Mouse (Mus musculus) lung, postnatal 0 days (tissue): ENCODE results near the gene Slc25a43. TPM values are rescaled to one million over a fixed set of nuclear protein-coding genes. Genes with fewer than 3 reads are reported as not detected.

Experiments used
- ATAC-seq: fragments of 200-750 bp; cut with Nextera tagmentation; 2 replicates; pipeline ENCODE4 v1.8.0; 2017; ENCODE audit warnings: moderate library complexity
- DNase-seq: peaks from one replicate; pipeline ENCODE4 v3.0.0-alpha.2; 2016; ENCODE audit warnings: low spot score
- H3K27ac ChIP-seq: fragments of 300-500 bp; sonication (generic); 2 replicates; pipeline ENCODE4 v1.5.1; 2014; ENCODE audit warnings: antibody characterized with exemption, mild to moderate bottlenecking, low read length, mixed read lengths
- H3K27me3 ChIP-seq: fragments of 300-500 bp; sonication (generic); replicated peaks from 2 replicates; pipeline ENCODE4 v1.6.1; 2014; ENCODE audit warnings: low read length, mixed read lengths; ENCODE audit not compliant: insufficient read depth
- H3K36me3 ChIP-seq: fragments of 300-500 bp; sonication (generic); 2 replicates; pipeline ENCODE4 v1.6.1; 2014; ENCODE audit warnings: low read length, mixed read lengths; ENCODE audit not compliant: insufficient read depth
- H3K4me1 ChIP-seq: fragments of 300-500 bp; sonication (generic); 2 replicates; pipeline ENCODE4 v1.6.1; 2014; ENCODE audit warnings: antibody characterized with exemption, low read depth, low read length, mixed read lengths; ENCODE audit not compliant: insufficient read depth
- H3K4me2 ChIP-seq: fragments of 300-500 bp; sonication (generic); replicated peaks from 2 replicates; pipeline ENCODE4 v1.6.1; 2014; ENCODE audit warnings: low read depth, mild to moderate bottlenecking, low read length, moderate library complexity, mixed read lengths
- H3K4me3 ChIP-seq: fragments of 300-500 bp; sonication (generic); 2 replicates; pipeline ENCODE4 v1.5.1; 2014; ENCODE audit warnings: low read depth, low read length
- H3K9ac ChIP-seq: fragments of 300-500 bp; sonication (generic); replicated peaks from 2 replicates; pipeline ENCODE4 v1.6.1; 2014; ENCODE audit warnings: low read depth, mild to moderate bottlenecking
- H3K9me3 ChIP-seq: fragments of 300-500 bp; sonication (generic); 2 replicates; pipeline ENCODE4 v1.6.1; 2016; ENCODE audit warnings: low read length, mixed read lengths
- CTCF ChIP-seq: IDR thresholded peaks from 2 replicates; pipeline ENCODE4 v1.5.1; 2016; ENCODE audit warnings: antibody characterized with exemption, mild to moderate bottlenecking
- EP300 ChIP-seq: IDR thresholded peaks from 2 replicates; pipeline ENCODE4 v1.6.1; 2016; ENCODE audit warnings: antibody characterized with exemption, mild to moderate bottlenecking, control low read depth
- WGBS: fragments of 180-500 bp; shearing (Covaris S2); extraction: QIAGEN DNeasy Blood & Tissue Kit; methylation state at CpG from one replicate; pipeline ENCODE4 v1.1.7; 2014; 5-methylcytosine and 5-hydroxymethylcytosine counted together
- polyA plus RNA-seq: library from polyadenylated mRNA; unstranded; fragments of >200 nt; fragmentation: Nextera tagmentation; extraction: Ambion mirVana; gene quantifications from 2 replicates; pipeline ENCODE4 v1.2.1, GENCODE M21; 2015

Gene Slc25a43
- polyA plus RNA-seq: 2.1 and 2.6 TPM in 2 replicates

DNA sequence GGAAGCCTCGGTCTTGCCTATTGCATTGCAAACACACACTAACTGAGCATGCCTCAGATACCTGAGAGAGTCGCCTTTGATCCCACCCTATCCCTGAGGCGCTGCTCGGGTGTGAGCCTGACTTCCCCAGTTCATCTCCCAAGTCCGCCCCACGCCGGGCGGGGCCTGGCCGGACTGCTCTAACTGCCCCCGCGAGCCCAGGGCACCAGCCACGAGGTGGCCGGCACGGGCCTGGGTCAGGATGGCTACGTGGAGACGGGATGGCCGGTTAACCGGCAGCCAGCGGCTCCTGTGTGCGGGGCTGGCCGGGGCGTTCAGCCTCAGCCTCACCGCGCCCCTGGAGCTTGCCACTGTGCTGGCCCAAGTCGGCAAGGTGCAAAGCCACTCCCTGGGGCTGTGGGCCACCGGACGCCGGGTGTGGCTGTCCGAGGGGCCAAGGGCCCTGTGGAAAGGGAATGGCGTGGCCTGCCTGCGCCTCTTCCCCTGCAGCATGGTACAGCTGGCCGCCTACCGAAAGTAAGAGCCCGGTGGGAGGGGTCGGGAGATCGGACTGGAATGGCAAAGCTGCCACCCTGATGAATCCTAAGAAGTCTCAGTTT lies at the start of gene Slc25a43:
TSS of gene Slc25a43 (plus strand) at position 157 of the 599 bp plus-strand sequence.
- Histone ChIP-seq H3K4me3 (peak within 1 kb of the TSS; percentile 32), H3K4me1 (no peaks in the 10 kb centered on the region), H3K9ac (0 out of 2 replicates have a peak within 1 kb of the TSS, but pooled peaks have one; percentile 42), H3K36me3 (no peaks in the 10 kb centered on the region), H3K4me2 (peak within 1 kb of the TSS; percentile 70), H3K27ac (peak within 1 kb of the TSS; percentile 32; the same call in 1 of the 2 replicates), H3K27me3 (no peaks in the 10 kb centered on the region), H3K9me3 (no peaks in the 10 kb centered on the region)
- ATAC-seq (no peak; the same call in 1 of the 2 replicates), DNase-seq (no peak)
- 18% methylated on average over 28 of the region's 36 CpGs for WGBS
- TF ChIP-seq CTCF (no peak), EP300 (no peak)

DNA sequence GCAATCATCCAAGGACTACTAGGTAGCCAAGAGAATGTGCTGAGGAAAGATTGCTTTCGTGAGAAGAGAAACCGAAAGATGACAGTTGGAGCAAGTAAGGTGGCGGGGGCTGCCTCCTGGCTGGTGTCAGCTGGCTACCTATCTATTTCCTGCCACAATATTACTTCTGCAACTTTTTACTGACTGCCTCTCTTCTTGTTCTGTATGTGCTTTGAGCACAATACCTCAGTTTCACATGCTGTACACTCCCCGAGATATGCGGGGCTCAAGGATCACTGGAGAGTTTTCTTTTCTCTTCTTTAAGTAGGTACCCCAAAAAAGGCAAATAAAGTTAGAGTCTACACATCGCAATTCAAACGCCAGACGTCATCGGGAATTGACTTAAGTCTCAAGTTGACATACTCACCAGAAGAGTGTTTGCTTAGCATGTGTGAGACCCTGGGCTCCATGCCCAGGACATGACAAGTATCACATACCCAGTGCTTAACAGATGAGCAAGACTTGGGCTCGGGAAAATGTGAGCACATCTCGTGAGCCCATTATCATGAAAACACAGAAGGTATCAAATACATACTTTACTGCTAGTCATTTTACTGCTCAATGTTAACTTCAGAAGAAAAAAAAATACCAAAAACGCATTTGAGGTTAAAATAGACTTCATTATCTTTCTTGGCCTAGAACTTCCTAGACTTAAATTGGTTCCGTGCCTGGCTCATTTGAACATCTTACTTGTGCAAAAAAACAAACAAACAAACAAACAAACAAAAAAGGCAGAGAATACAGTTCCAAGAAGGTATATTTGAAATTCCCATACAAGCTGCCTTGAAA lies 3.1 kb upstream of the Slc25a43 start:
- no peaks in the 10 kb centered on the region for H3K9me3 ChIP-seq
- WGBS: 43% methylated on average over 13 of the region's 13 CpGs
- no peak overlapping the region for H3K27ac ChIP-seq
- peak; percentile 86 for ATAC-seq
- no peak overlapping the region for H3K9ac ChIP-seq
- peak; percentile 66 for DNase-seq
- no peaks in the 10 kb centered on the region for H3K36me3 ChIP-seq
- peak; percentile 88 for TF ChIP-seq EP300
- TF ChIP-seq CTCF: no peak
- H3K4me3 ChIP-seq: no peak overlapping the region
- no peaks in the 10 kb centered on the region for H3K27me3 ChIP-seq
- H3K4me1 ChIP-seq: no peaks in the 10 kb centered on the region
- H3K4me2 ChIP-seq: 0 out of 2 replicates have a peak overlapping the region, but pooled peaks have one; percentile 14

DNA sequence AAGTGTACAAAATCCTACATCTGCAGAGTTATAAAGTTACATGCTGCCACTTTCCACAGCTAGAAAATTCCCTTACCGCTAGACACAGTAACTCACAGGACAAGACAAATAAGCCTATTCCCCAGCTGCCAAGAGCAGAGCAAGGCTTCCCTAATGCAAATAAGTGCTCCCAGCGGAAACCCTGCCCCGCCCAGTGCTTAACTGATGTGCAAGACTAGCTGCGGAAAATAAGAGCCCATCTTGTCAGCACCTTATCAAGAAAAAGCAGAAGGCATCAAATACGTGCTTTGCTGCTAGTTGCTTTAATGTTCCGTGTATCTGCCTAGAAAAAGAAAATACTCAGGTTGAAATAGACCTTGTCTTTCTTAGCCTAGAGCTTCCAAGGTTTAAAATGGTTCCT lies 2.2 kb upstream of the Slc25a43 start:
- 30% methylated on average over 6 of the region's 6 CpGs for WGBS

DNA sequence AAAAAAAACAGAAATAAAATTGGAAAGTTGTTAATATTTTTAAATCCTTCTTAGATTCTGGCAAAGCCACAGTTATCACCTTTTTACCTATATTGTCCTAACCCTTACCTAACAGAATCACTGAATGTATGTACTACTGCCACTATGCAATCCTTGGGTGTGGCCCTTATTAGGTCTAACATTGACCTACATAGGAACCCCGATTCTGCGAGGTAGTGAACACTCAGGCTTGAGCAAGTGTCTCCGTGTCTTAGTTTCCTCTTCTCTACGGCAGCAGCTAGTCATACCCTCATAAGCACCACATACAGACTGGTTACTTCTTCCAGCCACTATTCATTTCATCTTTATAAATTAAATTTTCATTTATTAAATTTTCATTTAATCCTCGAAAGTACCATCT lies 715 bp upstream of the Slc25a43 start:
- Histone ChIP-seq H3K4me2 (no peak overlapping the region), H3K9me3 (no peaks in the 10 kb centered on the region), H3K9ac (no peak overlapping the region), H3K36me3 (no peaks in the 10 kb centered on the region), H3K4me1 (no peaks in the 10 kb centered on the region), H3K4me3 (no peak overlapping the region), H3K27ac (no peak overlapping the region), H3K27me3 (no peaks in the 10 kb centered on the region)
- DNase-seq (no peak), ATAC-seq (no peak)
- no peak for TF ChIP-seq EP300
- no peak for TF ChIP-seq CTCF
- 90% methylated on average over 5 of the region's 5 CpGs for WGBS

More for the DNA sequence above, 2.2 kb upstream of the Slc25a43 start:
- no peak overlapping the region for H3K4me2 ChIP-seq
- no peaks in the 10 kb centered on the region for H3K27me3 ChIP-seq
- no peak overlapping the region for H3K27ac ChIP-seq
- H3K4me1 ChIP-seq: no peaks in the 10 kb centered on the region
- H3K9me3 ChIP-seq: no peaks in the 10 kb centered on the region
- TF ChIP-seq EP300 (no peak), CTCF (no peak)
- no peak overlapping the region for H3K4me3 ChIP-seq
- H3K9ac ChIP-seq: no peak overlapping the region
- ATAC-seq (no peak), DNase-seq (no peak)
- no peaks in the 10 kb centered on the region for H3K36me3 ChIP-seq

DNA sequence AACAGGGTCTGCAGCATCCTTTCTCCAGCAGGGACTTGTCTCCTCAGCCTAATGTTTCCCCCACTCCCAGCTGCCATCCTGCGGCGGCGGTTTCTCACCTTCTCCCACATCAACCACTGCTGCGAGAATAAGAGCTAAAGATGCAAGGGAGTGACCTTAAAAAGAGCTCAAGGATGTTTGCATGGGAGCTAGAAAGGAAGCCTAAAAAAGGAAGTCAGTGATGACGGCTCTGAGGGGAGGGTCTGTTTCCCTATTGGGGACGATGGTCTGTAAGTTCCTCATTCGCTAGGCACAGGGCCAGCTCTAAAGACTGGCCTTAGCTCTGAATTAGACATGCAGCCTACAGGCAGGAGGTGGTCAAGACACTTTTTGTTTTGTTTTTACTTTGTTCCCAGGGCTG lies 1.3 kb downstream of the Slc25a43 start:
- Histone ChIP-seq H3K27ac (no peak overlapping the region), H3K4me3 (no peak overlapping the region), H3K4me1 (no peaks in the 10 kb centered on the region), H3K4me2 (no peak overlapping the region), H3K9me3 (no peaks in the 10 kb centered on the region), H3K9ac (no peak overlapping the region), H3K27me3 (no peaks in the 10 kb centered on the region), H3K36me3 (no peaks in the 10 kb centered on the region)
- TF ChIP-seq CTCF (no peak), EP300 (no peak)
- ATAC-seq: peak; percentile 59; the same call in 1 of the 2 replicates
- 47% methylated on average over 7 of the region's 7 CpGs for WGBS
- DNase-seq: peak; percentile 68

DNA sequence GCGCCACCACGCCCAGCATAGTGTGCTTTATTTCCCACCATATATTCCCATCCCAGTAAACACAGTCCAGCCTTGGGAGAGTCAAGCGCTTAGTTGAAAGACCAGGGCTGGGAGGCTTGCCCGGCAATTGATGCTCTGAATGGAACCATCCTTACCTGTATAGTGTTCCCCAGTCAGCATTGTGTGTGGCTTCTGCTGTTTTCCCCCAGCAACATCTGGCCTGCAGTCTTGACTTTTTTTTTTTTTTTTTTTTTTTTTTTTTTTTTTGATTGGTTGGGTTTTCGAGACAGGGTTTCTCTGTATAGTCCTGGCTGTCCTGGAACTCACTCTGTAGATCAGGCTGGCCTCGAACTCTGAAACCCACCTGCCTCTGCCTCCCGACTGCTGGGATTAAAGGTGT lies 1.9 kb downstream of the Slc25a43 start:
- H3K4me2 ChIP-seq: no peak overlapping the region
- no peak overlapping the region for H3K27ac ChIP-seq
- no peak overlapping the region for H3K4me3 ChIP-seq
- H3K4me1 ChIP-seq: no peaks in the 10 kb centered on the region
- TF ChIP-seq EP300: no peak
- no peak for TF ChIP-seq CTCF
- DNase-seq (no peak), ATAC-seq (no peak)
- H3K27me3 ChIP-seq: no peaks in the 10 kb centered on the region
- no peak overlapping the region for H3K9ac ChIP-seq
- H3K9me3 ChIP-seq: no peaks in the 10 kb centered on the region
- 92% methylated on average over 7 of the region's 7 CpGs for WGBS
- no peaks in the 10 kb centered on the region for H3K36me3 ChIP-seq
